21 mouse cellular contexts compared by ENCODE assay signal in the genomic region with DNA sequence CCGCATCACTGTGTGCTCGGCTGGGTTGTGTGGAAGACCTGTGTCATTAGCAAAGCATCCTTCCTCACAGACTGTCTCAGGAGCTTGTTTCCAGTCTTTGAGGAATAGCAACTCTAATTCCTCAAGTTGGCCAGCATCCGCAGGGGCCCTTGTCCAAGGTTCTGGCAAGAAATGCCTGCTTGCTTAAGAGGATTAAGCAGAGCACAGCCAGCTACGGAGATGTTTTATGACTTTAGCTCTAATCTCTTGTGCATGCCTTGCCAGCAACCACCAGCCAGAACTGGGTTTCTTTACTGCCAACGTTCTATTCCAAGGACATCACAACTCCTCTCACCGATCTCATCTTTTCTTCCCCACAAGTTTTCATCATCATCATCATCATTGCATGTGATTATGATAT.
DNase-seq lines count a peak whose midpoint lies in the region; ATAC-seq and TF ChIP-seq lines count a peak whose summit lies in the region.
"Had no signal": no experiment of that assay in that cellular context is flagged by ENCODE, and none has a peak within 500 bp of the region (broad histone marks: within the 10 kb centered on the region; RNA-seq: fewer than 3 reads in every experiment).

No protein-coding gene starts in this region.

- TF ChIP-seq POLR2A in brain, embryonic 14.5 days (IDR thresholded peaks at IDR 0.05; ENCODE audit: borderline replicate concordance, extremely low read depth, insufficient read depth, insufficient read length, poor library complexity, severe bottlenecking) = no peak

- ATAC-seq in megakaryocyte progenitor cell, adult 5-6 weeks (replicated peaks; ENCODE audit: poor library complexity) = no peak
- ATAC-seq: forebrain, embryonic 13.5 days; intestine, embryonic 16.5 days had no signal

- no peak for TF ChIP-seq CTCF in brain, embryonic 14.5 days (IDR thresholded peaks at IDR 0.05; ENCODE audit: borderline replicate concordance, extremely low read depth, insufficient read depth, insufficient read length)

- intact Hi-C loops in left cerebral cortex, postnatal 4 days (cut with DNase I) = loop anchor here (10.0 kb wide), 1 partner anchor 288 kb away; no protein-coding TSS in a partner anchor

- peak; percentile 39 for DNase-seq in adrenal gland, postnatal 14 days
- no peak for DNase-seq in adrenal gland, adult 8-10 months
- peak; percentile 38 for DNase-seq in left cerebral cortex, postnatal 4 days
- no peak for DNase-seq in left cerebral cortex, adult 18-20 months (ENCODE audit: low spot score in 2 of 2)
- peak; percentile 42 for DNase-seq in MN1 (ENCODE audit: low spot score)
- peak; percentile 31 for DNase-seq in brain, embryonic 14.5 days (ENCODE audit: low read depth)
- no peak for DNase-seq in layer of hippocampus, adult 9-11 months
- DNase-seq: cerebellum, adult 11-12 months; gastrocnemius, postnatal 36 days; kidney, adult 9 months; kidney, postnatal 14 days; layer of hippocampus, postnatal 36 days; liver, embryonic 13.5 days; lung, adult 2 months; lung, postnatal 14 days; midbrain, embryonic 14.5 days; right cerebral cortex, adult 18-20 months; thymus, postnatal 25 days had no signal

Comparison
In these comparisons a context has a peak if more than half of its experiments do, and no peak if none do; other contexts are left out.
1. DNase-seq: peak in adrenal gland, postnatal 14 days (single experiment), left cerebral cortex, postnatal 4 days (single experiment), MN1 (single experiment) and brain, embryonic 14.5 days (single experiment); none in adrenal gland, adult 8-10 months (single experiment), left cerebral cortex, adult 18-20 months (0 of 2) and layer of hippocampus, adult 9-11 months (single experiment).